Mouse (Mus musculus) megakaryocyte progenitor cell, adult 5-6 weeks (primary cell): Measurements from ENCODE around the gene Tubg2. TPM values are rescaled to one million over a fixed set of nuclear protein-coding genes. Genes with fewer than 3 reads are reported as not detected.

ENCODE experiments used
- ATAC-seq: replicated peaks from 2 replicates; pipeline ENCODE4 v1.8.0; 2016; ENCODE audit warnings: mild to moderate bottlenecking, moderate TSS enrichment, inconsistent platforms; ENCODE audit not compliant: poor library complexity
- total RNA-seq, 2 experiments: library from RNA; stranded (forward) in 1 of 2; stranded (reverse) in 1 of 2; fragments of 157-497, 149-512 nt in 1 of 2; fragments of 200-1000 nt in 1 of 2; gene quantifications; 2 replicates each; pipeline versions ENCODE4 v1.2.3 to v1.2.4; 2015 to 2017

The Tubg2 gene
- total RNA-seq, 2 experiments from 2014 or later, result not detected

- ATAC-seq, result peak; percentile 38; the same call in 1 of the 2 replicates
These were observed 21.4 kb downstream of the Tubg2 start for GRCm38 (mm10) chr11:101176933-101177773.

GRCm38 (mm10) chr11:101178061-101179058 lies 22.7 kb downstream of the Tubg2 start:
- ATAC-seq, result no peak

GRCm38 (mm10) chr11:101179306-101179705 lies 23.6 kb downstream of the Tubg2 start:
- no peak for ATAC-seq

GRCm38 (mm10) chr11:101180261-101180660 lies 24.6 kb downstream of the Tubg2 start:
- ATAC-seq, result no peak

GRCm38 (mm10) chr11:101180846-101181740 lies 25.4 kb downstream of the Tubg2 start:
- ATAC-seq, result peak; percentile 71

- no peak for ATAC-seq
These were observed 26.3 kb downstream of the Tubg2 start for GRCm38 (mm10) chr11:101181961-101182360.

GRCm38 (mm10) chr11:101182771-101183517 lies 27.2 kb downstream of the Tubg2 start:
- no peak for ATAC-seq

GRCm38 (mm10) chr11:101184984-101185383 lies 29.3 kb downstream of the Tubg2 start:
- ATAC-seq, result no peak

- ATAC-seq, result no peak
These were observed 29.7 kb downstream of the Tubg2 start for GRCm38 (mm10) chr11:101185441-101185840.

GRCm38 (mm10) chr11:101186526-101187247 lies 31.0 kb downstream of the Tubg2 start:
- ATAC-seq, result no peak

- no peak for ATAC-seq
These were observed 31.8 kb downstream of the Tubg2 start for GRCm38 (mm10) chr11:101187541-101187940.

GRCm38 (mm10) chr11:101188166-101188805 lies 32.6 kb downstream of the Tubg2 start:
- no peak for ATAC-seq

GRCm38 (mm10) chr11:101189495-101190180 lies 33.9 kb downstream of the Tubg2 start:
- peak; percentile 91 for ATAC-seq

GRCm38 (mm10) chr11:101190181-101190912 lies 34.6 kb downstream of the Tubg2 start:
- ATAC-seq, result peak; percentile 73

- ATAC-seq, result no peak
These were observed 35.5 kb downstream of the Tubg2 start for GRCm38 (mm10) chr11:101190913-101191907.

- ATAC-seq, result no peak
These were observed 36.3 kb downstream of the Tubg2 start for GRCm38 (mm10) chr11:101191919-101192470.
